Mouse (Mus musculus) lung, embryonic 14.5 days (tissue): ENCODE measurements at regions not wholly inside any gene's neighbourhood (a gene's known extent, or its start where the extent isn't known, plus 50 kb on each side); places are given as distances from the start of the nearest gene placed in this dataset.
A peak's percentile ranks its signal among the peaks of the same experiment; 100 is the strongest.

ENCODE experiments used
- ATAC-seq: fragments of 200-750 bp; cut with Nextera tagmentation; 2 replicates; pipeline ENCODE4 v1.8.0; 2017; ENCODE audit warnings: mild to moderate bottlenecking, moderate TSS enrichment, moderate library complexity; ENCODE audit not compliant: insufficient read depth
- DNase-seq: peaks from one replicate; pipeline ENCODE4 v3.0.0-alpha.2; 2015
- H3K27ac ChIP-seq: fragments of 300-500 bp; sonication (generic); 2 replicates; pipeline ENCODE4 v1.5.1; 2014; ENCODE audit warnings: low read depth, mild to moderate bottlenecking, moderate library complexity
- H3K27me3 ChIP-seq: fragments of 300-500 bp; sonication (generic); 2 replicates; pipeline ENCODE4 v1.6.1; 2014; ENCODE audit warnings: low read length, control low read depth; ENCODE audit not compliant: insufficient read depth
- H3K36me3 ChIP-seq: fragments of 300-500 bp; sonication (generic); 2 replicates; pipeline ENCODE4 v1.6.1; 2014; ENCODE audit warnings: control low read depth; ENCODE audit not compliant: insufficient read depth
- H3K4me1 ChIP-seq: fragments of 300-500 bp; sonication (generic); 2 replicates; pipeline ENCODE4 v1.6.1; 2014; ENCODE audit warnings: antibody characterized with exemption, control low read depth; ENCODE audit not compliant: insufficient read depth
- H3K4me2 ChIP-seq: fragments of 300-500 bp; sonication (generic); 2 replicates; pipeline ENCODE4 v1.6.1; 2014; ENCODE audit warnings: mild to moderate bottlenecking
- H3K4me3 ChIP-seq: fragments of 300-500 bp; sonication (generic); 2 replicates; pipeline ENCODE4 v1.5.1; 2014; ENCODE audit warnings: low read depth, low read length
- H3K9ac ChIP-seq: fragments of 300-500 bp; sonication (generic); 2 replicates; pipeline ENCODE4 v1.6.1; 2014
- H3K9me3 ChIP-seq: fragments of 300-500 bp; sonication (generic); 2 replicates; pipeline ENCODE4 v1.6.1; 2016; ENCODE audit warnings: low read depth, low read length, control low read depth
- CTCF ChIP-seq: IDR thresholded peaks from 2 replicates; pipeline ENCODE4 v1.5.1; 2016; ENCODE audit warnings: antibody characterized with exemption, low read depth
- WGBS: fragments of 180-500 bp; shearing (Covaris S2); extraction: QIAGEN DNeasy Blood & Tissue Kit; methylation state at CpG from one replicate; pipeline ENCODE4 v1.1.7; 2014; 5-methylcytosine and 5-hydroxymethylcytosine counted together

- Histone ChIP-seq H3K4me1 (no peaks in the 10 kb centered on the region), H3K27me3 (no peaks in the 10 kb centered on the region), H3K27ac (no peak overlapping the region), H3K36me3 (no peaks in the 10 kb centered on the region), H3K9ac (no peak overlapping the region), H3K9me3 (no peaks in the 10 kb centered on the region), H3K4me2 (no peak overlapping the region), H3K4me3 (no peak overlapping the region)
- no peak for TF ChIP-seq CTCF
- no peak for ATAC-seq
- no peak for DNase-seq
- WGBS, result 62% methylated on average over 3 of the region's 3 CpGs
Observed at GRCm38 (mm10) chr13:110978022-110978421, 276.8 kb upstream of the Actbl2 start.

DNA sequence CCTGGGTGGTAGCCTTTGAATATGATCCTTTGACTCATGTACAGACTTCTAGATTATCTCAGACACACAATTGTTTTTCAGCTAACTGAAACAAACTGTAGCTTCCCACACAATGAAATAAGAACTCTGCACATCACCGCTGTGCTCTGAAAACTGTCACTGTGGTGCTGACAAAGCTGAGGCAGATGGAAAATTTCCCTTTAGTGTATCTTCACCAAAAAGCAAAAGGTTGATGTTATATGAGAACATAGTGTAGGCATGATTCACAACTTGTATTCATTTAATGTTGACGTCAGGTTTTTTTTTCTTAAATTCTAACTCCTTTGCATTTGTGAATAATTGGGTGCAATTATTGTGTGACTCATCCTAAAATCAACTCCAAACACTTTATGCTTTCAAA, 264.1 kb upstream of the Actbl2 start:
- ATAC-seq (no peak), DNase-seq (no peak)
- no peak for TF ChIP-seq CTCF
- H3K4me3 ChIP-seq, result no peak overlapping the region
- no peaks in the 10 kb centered on the region for H3K36me3 ChIP-seq
- no peaks in the 10 kb centered on the region for H3K9me3 ChIP-seq
- H3K27me3 ChIP-seq, result no peaks in the 10 kb centered on the region
- H3K9ac ChIP-seq, result no peak overlapping the region
- 81% methylated on average over 2 of the region's 2 CpGs for WGBS
- no peak overlapping the region for H3K4me2 ChIP-seq
- H3K4me1 ChIP-seq, result no peaks in the 10 kb centered on the region
- H3K27ac ChIP-seq, result no peak overlapping the region

GRCm38 (mm10) chr13:110991121-110991520, 263.7 kb upstream of the Actbl2 start:
- H3K4me3 ChIP-seq, result no peak overlapping the region
- no peaks in the 10 kb centered on the region for H3K9me3 ChIP-seq
- H3K27me3 ChIP-seq, result no peaks in the 10 kb centered on the region
- no peak overlapping the region for H3K4me2 ChIP-seq
- TF ChIP-seq CTCF, result no peak
- no peaks in the 10 kb centered on the region for H3K36me3 ChIP-seq
- DNase-seq, result no peak
- WGBS, result 93% methylated on average over 2 of the region's 2 CpGs
- no peaks in the 10 kb centered on the region for H3K4me1 ChIP-seq
- H3K9ac ChIP-seq, result no peak overlapping the region
- ATAC-seq, result no peak
- H3K27ac ChIP-seq, result no peak overlapping the region

GRCm38 (mm10) chr13:110994596-110994995, 260.2 kb upstream of the Actbl2 start:
- no peaks in the 10 kb centered on the region for H3K36me3 ChIP-seq
- DNase-seq, result peak; percentile 56
- no peak for TF ChIP-seq CTCF

GRCm38 (mm10) chr13:111002670-111003069, 252.1 kb upstream of the Actbl2 start:
- Histone ChIP-seq H3K27ac (no peak overlapping the region), H3K9me3 (no peaks in the 10 kb centered on the region), H3K4me3 (no peak overlapping the region), H3K36me3 (no peaks in the 10 kb centered on the region), H3K9ac (no peak overlapping the region), H3K4me2 (no peak overlapping the region), H3K4me1 (no peaks in the 10 kb centered on the region), H3K27me3 (no peaks in the 10 kb centered on the region)
- DNase-seq (no peak), ATAC-seq (no peak)
- no peak for TF ChIP-seq CTCF
- WGBS, result 70% methylated on average over 4 of the region's 4 CpGs

More at GRCm38 (mm10) chr13:110994596-110994995, 260.2 kb upstream of the Actbl2 start:
- H3K27me3 ChIP-seq, result no peaks in the 10 kb centered on the region
- H3K9ac ChIP-seq, result no peak overlapping the region
- H3K27ac ChIP-seq, result no peak overlapping the region
- no peaks in the 10 kb centered on the region for H3K4me1 ChIP-seq
- no peak for ATAC-seq
- H3K4me3 ChIP-seq, result no peak overlapping the region
- no peak overlapping the region for H3K4me2 ChIP-seq
- H3K9me3 ChIP-seq, result no peaks in the 10 kb centered on the region
- 65% methylated on average over 3 of the region's 3 CpGs for WGBS

DNA sequence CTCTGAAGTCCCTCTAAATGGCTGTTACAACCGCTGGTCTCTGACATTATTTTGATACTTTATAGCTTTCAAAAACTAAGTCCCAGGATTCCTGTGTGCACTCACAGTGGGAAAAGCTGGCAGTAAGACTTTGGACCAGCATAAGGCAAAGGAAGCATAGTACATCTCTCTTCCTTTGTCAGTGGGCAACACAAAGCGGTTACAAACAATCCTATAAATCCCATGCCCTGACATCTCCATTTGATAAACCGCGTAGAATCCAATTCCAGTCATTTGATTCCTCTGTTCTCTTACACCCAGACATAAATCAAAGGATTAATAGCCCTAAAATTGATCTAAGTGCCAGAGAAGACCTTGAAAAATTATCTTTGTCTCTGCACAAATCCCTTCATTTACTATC, 240.7 kb upstream of the Actbl2 start:
- no peak overlapping the region for H3K27ac ChIP-seq
- H3K27me3 ChIP-seq, result no peaks in the 10 kb centered on the region
- DNase-seq, result no peak
- H3K4me2 ChIP-seq, result no peak overlapping the region
- TF ChIP-seq CTCF, result no peak
- ATAC-seq, result no peak
- 79% methylated on average over 4 of the region's 4 CpGs for WGBS
- H3K9ac ChIP-seq, result no peak overlapping the region
- H3K4me3 ChIP-seq, result no peak overlapping the region
- no peaks in the 10 kb centered on the region for H3K36me3 ChIP-seq
- H3K4me1 ChIP-seq, result no peaks in the 10 kb centered on the region
- H3K9me3 ChIP-seq, result no peaks in the 10 kb centered on the region

- ATAC-seq (no peak), DNase-seq (no peak)
- no peak overlapping the region for H3K27ac ChIP-seq
- no peaks in the 10 kb centered on the region for H3K27me3 ChIP-seq
- 48% methylated on average over 2 of the region's 2 CpGs for WGBS
- H3K9ac ChIP-seq, result no peak overlapping the region
- H3K36me3 ChIP-seq, result no peaks in the 10 kb centered on the region
- no peaks in the 10 kb centered on the region for H3K9me3 ChIP-seq
- no peak for TF ChIP-seq CTCF
- H3K4me3 ChIP-seq, result no peak overlapping the region
- no peaks in the 10 kb centered on the region for H3K4me1 ChIP-seq
- no peak overlapping the region for H3K4me2 ChIP-seq
Observed at GRCm38 (mm10) chr13:111030111-111030510, 224.7 kb upstream of the Actbl2 start.

GRCm38 (mm10) chr13:111031633-111032032, 223.2 kb upstream of the Actbl2 start:
- Histone ChIP-seq H3K9me3 (no peaks in the 10 kb centered on the region), H3K9ac (no peak overlapping the region), H3K27ac (no peak overlapping the region), H3K4me1 (no peaks in the 10 kb centered on the region), H3K4me2 (no peak overlapping the region), H3K4me3 (no peak overlapping the region), H3K36me3 (no peaks in the 10 kb centered on the region), H3K27me3 (no peaks in the 10 kb centered on the region)
- TF ChIP-seq CTCF, result no peak
- no peak for DNase-seq
- ATAC-seq, result no peak
- 45% methylated on average over 1 of the region's 1 CpGs for WGBS
